Mouse (Mus musculus): ENCODE measurements around the gene Pou2f1.
"Not testable (repeated sequence)": the region's sequence is repeated elsewhere in the genome, so short reads cannot be mapped to it uniquely, and the experiment has no call there.

Gene Pou2f1

GRCm38 (mm10) chr1:166003181-166004022 is 924 bp upstream of the Pou2f1 start:
- DNase-seq (ENCODE audit: low spot score) = peak; percentile 96

- DNase-seq (ENCODE audit: low spot score) = peak; percentile 41
Measured at GRCm38 (mm10) chr1:166001904-166002489, 481 bp downstream of the Pou2f1 start.

- peak; percentile 63 for DNase-seq (ENCODE audit: low spot score)
Measured at GRCm38 (mm10) chr1:166001121-166001903, 1.2 kb downstream of the Pou2f1 start.

- DNase-seq (ENCODE audit: low spot score) = peak; percentile 41
Measured at GRCm38 (mm10) chr1:166000601-166001120, 1.8 kb downstream of the Pou2f1 start.

GRCm38 (mm10) chr1:165999709-166000108 is 2.8 kb downstream of the Pou2f1 start:
- DNase-seq (ENCODE audit: low spot score) = no peak

- DNase-seq (ENCODE audit: low spot score) = no peak
Measured at GRCm38 (mm10) chr1:165995661-165996055, 6.8 kb downstream of the Pou2f1 start.

- DNase-seq (ENCODE audit: low spot score) = not testable (repeated sequence)
Measured at GRCm38 (mm10) chr1:165995011-165995660, 7.3 kb downstream of the Pou2f1 start.

- no peak for DNase-seq (ENCODE audit: low spot score)
Measured at GRCm38 (mm10) chr1:165994279-165994678, 8.2 kb downstream of the Pou2f1 start.

GRCm38 (mm10) chr1:165993270-165994156 is 9.0 kb downstream of the Pou2f1 start:
- no peak for DNase-seq (ENCODE audit: low spot score)

- no peak for DNase-seq (ENCODE audit: low spot score)
Measured at GRCm38 (mm10) chr1:165988536-165988935, 13.9 kb downstream of the Pou2f1 start.

GRCm38 (mm10) chr1:165988072-165988471 is 14.4 kb downstream of the Pou2f1 start:
- DNase-seq (ENCODE audit: low spot score) = no peak

GRCm38 (mm10) chr1:165985743-165986360 is 16.6 kb downstream of the Pou2f1 start:
- DNase-seq (ENCODE audit: low spot score) = no peak

- DNase-seq (ENCODE audit: low spot score) = no peak
Measured at GRCm38 (mm10) chr1:165985186-165985585, 17.3 kb downstream of the Pou2f1 start.

GRCm38 (mm10) chr1:165976672-165977448 is 25.6 kb downstream of the Pou2f1 start:
- DNase-seq (ENCODE audit: low spot score) = no peak

GRCm38 (mm10) chr1:165969001-165969690 is 33.3 kb downstream of the Pou2f1 start:
- DNase-seq (ENCODE audit: low spot score) = no peak

- DNase-seq (ENCODE audit: low spot score) = peak; percentile 33
Measured at GRCm38 (mm10) chr1:165967027-165967654, 35.3 kb downstream of the Pou2f1 start.

- no peak for DNase-seq (ENCODE audit: low spot score)
Measured at GRCm38 (mm10) chr1:165966156-165966914, 36.1 kb downstream of the Pou2f1 start.
